Mouse (Mus musculus) right cerebral cortex, adult 2 months (tissue): ENCODE data around the gene Nccrp1.

Experiments
- DNase-seq, 2 experiments: peaks; one replicate each; pipeline ENCODE4 v3.0.0; 2021 to 2022; ENCODE audit warnings: low spot score in 2 of 2

Nccrp1 gene

GRCm38 (mm10) chr7:28547154-28547553 is at the start of gene Nccrp1:
TSS of gene Nccrp1 (minus strand) at chr7:28547254.
- DNase-seq: no peak

GRCm38 (mm10) chr7:28595751-28596435 is 48.8 kb upstream of the Nccrp1 start:
- no peak for DNase-seq

- no peak for DNase-seq
These were observed 46.4 kb upstream of the Nccrp1 start for GRCm38 (mm10) chr7:28593206-28594111.

GRCm38 (mm10) chr7:28591862-28592261 is 44.8 kb upstream of the Nccrp1 start:
- DNase-seq: no peak

GRCm38 (mm10) chr7:28587644-28588043 is 40.6 kb upstream of the Nccrp1 start:
- no peak for DNase-seq

GRCm38 (mm10) chr7:28586663-28587411 is 39.8 kb upstream of the Nccrp1 start:
- no peak for DNase-seq

GRCm38 (mm10) chr7:28585001-28585400 is 37.9 kb upstream of the Nccrp1 start:
- DNase-seq: no peak

- DNase-seq: no peak
These were observed 37.4 kb upstream of the Nccrp1 start for GRCm38 (mm10) chr7:28584468-28584867.

- peak in 1 of 2 experiments; percentile 27 for DNase-seq
These were observed 36.7 kb upstream of the Nccrp1 start for GRCm38 (mm10) chr7:28583570-28584344.

- DNase-seq: no peak
These were observed 35.8 kb upstream of the Nccrp1 start for GRCm38 (mm10) chr7:28582841-28583240.

- no peak for DNase-seq
These were observed 34.7 kb upstream of the Nccrp1 start for GRCm38 (mm10) chr7:28581721-28582120.

- no peak for DNase-seq
These were observed 32.8 kb upstream of the Nccrp1 start for GRCm38 (mm10) chr7:28579826-28580225.

- DNase-seq: no peak
These were observed 31.5 kb upstream of the Nccrp1 start for GRCm38 (mm10) chr7:28578543-28579053.

GRCm38 (mm10) chr7:28577826-28578542 is 30.9 kb upstream of the Nccrp1 start:
- no peak for DNase-seq

- DNase-seq: no peak
These were observed 29.3 kb upstream of the Nccrp1 start for GRCm38 (mm10) chr7:28576271-28576914.

GRCm38 (mm10) chr7:28575597-28575996 is 28.5 kb upstream of the Nccrp1 start:
- no peak for DNase-seq

GRCm38 (mm10) chr7:28573236-28573635 is 26.2 kb upstream of the Nccrp1 start:
- DNase-seq: no peak

GRCm38 (mm10) chr7:28572689-28573088 is 25.6 kb upstream of the Nccrp1 start:
- DNase-seq: no peak

- no peak for DNase-seq
These were observed 24.1 kb upstream of the Nccrp1 start for GRCm38 (mm10) chr7:28570982-28571682.
